ENCODE assay signal across 8 mouse cellular contexts in genomic region chr12:55492184-55492898, GRCm38 (mm10). TPM values are rescaled to one million over a fixed set of nuclear protein-coding genes. Genes with fewer than 3 reads are reported as not detected.
DNase-seq lines count a peak whose midpoint lies in the region; ATAC-seq and TF ChIP-seq lines count a peak whose summit lies in the region.

TSS of gene Nfkbia (minus strand) at chr12:55492647.

- peak within 1 kb of the TSS; percentile 73 for H3K4me2 ChIP-seq in forebrain, embryonic 12.5 days
- peak within 1 kb of the TSS; percentile 90 for H3K4me2 ChIP-seq in heart, embryonic 16.5 days (ENCODE audit: low read depth, low read length)
- H3K4me2 ChIP-seq in liver, embryonic 14.5 days (ENCODE audit: low read depth): peak within 1 kb of the TSS; percentile 91
- peak within 1 kb of the TSS; percentile 81 for H3K4me2 ChIP-seq in stomach, embryonic 15.5 days

- no peaks in the 10 kb centered on the region for H3K27me3 ChIP-seq in E14TG2a.4 (ENCODE audit: insufficient read depth, low read length)
- H3K27me3 ChIP-seq in forebrain, embryonic 12.5 days: no peaks in the 10 kb centered on the region; the same call in 1 of the 2 replicates
- no peaks in the 10 kb centered on the region for H3K27me3 ChIP-seq in heart, embryonic 16.5 days (ENCODE audit: control insufficient read depth, insufficient read depth, low read length)
- H3K27me3 ChIP-seq in liver, embryonic 14.5 days (ENCODE audit: control insufficient read depth, insufficient read depth, low read length): no peaks in the 10 kb centered on the region
- H3K27me3 ChIP-seq in stomach, embryonic 15.5 days (replicated peaks): no peaks in the 10 kb centered on the region

- H3K9me3 ChIP-seq in E14TG2a.4 (ENCODE audit: low read length): no peaks in the 10 kb centered on the region
- no peaks in the 10 kb centered on the region for H3K9me3 ChIP-seq in forebrain, embryonic 12.5 days
- no peaks in the 10 kb centered on the region for H3K9me3 ChIP-seq in heart, embryonic 16.5 days (replicated peaks; ENCODE audit: control insufficient read depth, low read length)
- no peaks in the 10 kb centered on the region for H3K9me3 ChIP-seq in liver, embryonic 14.5 days (ENCODE audit: control insufficient read depth, low read length)
- no peaks in the 10 kb centered on the region for H3K9me3 ChIP-seq in stomach, embryonic 15.5 days

- 0 out of 2 replicates have a peak, but pooled peaks have one; percentile 27 for TF ChIP-seq EP300 in liver, embryonic 14.5 days (IDR thresholded peaks at IDR 0.05; ENCODE audit: low read depth)

- peak; percentile 82 for DNase-seq in c-Kit-positive CD71-positive TER-119-positive erythroid progenitor cells, embryonic 14.5 days (ENCODE audit: low spot score)
- DNase-seq in kidney, postnatal 36 days: peak; percentile 96
- peak; percentile 59 to 83 (median 66) for DNase-seq in liver, embryonic 14.5 days (ENCODE audit: low read depth in 3 of 3, low spot score in 3 of 3)
- peak; percentile 94 for DNase-seq in neural tube, embryonic 10.5 days (ENCODE audit: extremely low spot score, low spot score)

- peaks cover 44% of the 10 kb centered on the region for H3K36me3 ChIP-seq in E14TG2a.4 (ENCODE audit: insufficient read depth, low read length)
- H3K36me3 ChIP-seq in forebrain, embryonic 12.5 days (replicated peaks): peaks cover 28% of the 10 kb centered on the region
- H3K36me3 ChIP-seq in heart, embryonic 16.5 days (ENCODE audit: control insufficient read depth, insufficient read depth): peaks cover 31% of the 10 kb centered on the region
- peaks cover 6% of the 10 kb centered on the region for H3K36me3 ChIP-seq in liver, embryonic 14.5 days (replicated peaks; ENCODE audit: control insufficient read depth, insufficient read depth, low read depth)
- H3K36me3 ChIP-seq in stomach, embryonic 15.5 days: peaks cover 16% of the 10 kb centered on the region

- ATAC-seq in forebrain, embryonic 12.5 days (ENCODE audit: low FRiP score): peak; percentile 92
- peak; percentile 80 for ATAC-seq in heart, embryonic 16.5 days (replicated peaks; ENCODE audit: extremely low read depth, insufficient read depth, low FRiP score)
- peak; percentile 78 for ATAC-seq in liver, embryonic 14.5 days (ENCODE audit: insufficient read depth)
- peak; percentile 80 for ATAC-seq in stomach, embryonic 15.5 days (ENCODE audit: insufficient read depth, low FRiP score, low read depth)

- peaks cover 83% of the 10 kb centered on the region for H3K4me1 ChIP-seq in E14TG2a.4 (replicated peaks; ENCODE audit: low read depth, low read length)
- H3K4me1 ChIP-seq in forebrain, embryonic 12.5 days: peaks cover 25% of the 10 kb centered on the region
- peaks cover 24% of the 10 kb centered on the region for H3K4me1 ChIP-seq in heart, embryonic 16.5 days (ENCODE audit: control insufficient read depth, insufficient read depth, low read length)
- peaks cover 5 to 22% of the 10 kb centered on the region in 2 experiments for H3K4me1 ChIP-seq in liver, embryonic 14.5 days (replicated peaks; ENCODE audit: control insufficient read depth in 2 of 2, insufficient read depth in 2 of 2, low read length in 1 of 2)
- H3K4me1 ChIP-seq in stomach, embryonic 15.5 days: peaks cover 25% of the 10 kb centered on the region; the same call in 1 of the 2 replicates

- H3K9ac ChIP-seq in forebrain, embryonic 12.5 days: peak within 1 kb of the TSS; percentile 92
- peak within 1 kb of the TSS; percentile 97 for H3K9ac ChIP-seq in heart, embryonic 16.5 days (ENCODE audit: low read length)
- H3K9ac ChIP-seq in liver, embryonic 14.5 days (replicated peaks): peak within 1 kb of the TSS; percentile 89
- peak within 1 kb of the TSS; percentile 95 for H3K9ac ChIP-seq in stomach, embryonic 15.5 days

- no peak for TF ChIP-seq CTCF in E14TG2a.4 (conservative IDR thresholded peaks at IDR 0.05; ENCODE audit: low read length)
- TF ChIP-seq CTCF in liver, embryonic 14.5 days (IDR thresholded peaks at IDR 0.05; ENCODE audit: low read depth): peak; percentile 43

- WGBS in forebrain, embryonic 12.5 days: 0% methylated on average over 55 of the region's 58 CpGs
- WGBS in heart, embryonic 16.5 days: under 1% methylated on average over 45 of the region's 58 CpGs
- WGBS in liver, embryonic 14.5 days (ENCODE audit: insufficient replicate concordance): under 1% methylated on average over 42 of the region's 58 CpGs
- WGBS in stomach, embryonic 15.5 days: under 1% methylated on average over 51 of the region's 58 CpGs

- peak within 1 kb of the TSS; percentile 99 for H3K27ac ChIP-seq in forebrain, embryonic 12.5 days
- H3K27ac ChIP-seq in heart, embryonic 16.5 days (ENCODE audit: low read length): peak within 1 kb of the TSS; percentile 100
- peak within 1 kb of the TSS; percentile 76 for H3K27ac ChIP-seq in liver, embryonic 14.5 days
- H3K27ac ChIP-seq in stomach, embryonic 15.5 days: peak within 1 kb of the TSS; percentile 100

- H3K4me3 ChIP-seq in E14TG2a.4 (replicated peaks; ENCODE audit: low read length): peak within 1 kb of the TSS; percentile 96
- H3K4me3 ChIP-seq in forebrain, embryonic 12.5 days (replicated peaks): peak within 1 kb of the TSS; percentile 89
- peak within 1 kb of the TSS; percentile 81 for H3K4me3 ChIP-seq in heart, embryonic 16.5 days (ENCODE audit: low read length)
- H3K4me3 ChIP-seq in liver, embryonic 14.5 days (ENCODE audit: insufficient read depth in 1 of 2, low read depth in 2 of 2, low read length in 2 of 2): peak within 1 kb of the TSS; percentile 71 to 93
- H3K4me3 ChIP-seq in stomach, embryonic 15.5 days (replicated peaks): peak within 1 kb of the TSS; percentile 87

RNA-seq across cellular contexts. Expression of gene Nfkbia, which starts in this region (rescaled TPM):
- 36.4 and 39.6 TPM in 2 replicates for polyA plus RNA-seq in forebrain, embryonic 12.5 days (2016; fragmentation: Nextera tagmentation; extraction: Ambion mirVana)
- polyA plus RNA-seq in heart, embryonic 16.5 days (2015; fragmentation: Nextera tagmentation; extraction: Ambion mirVana): 80.8 and 85.9 TPM in 2 replicates
- polyA plus RNA-seq in liver, embryonic 14.5 days (2012; rRNA removed): 8.1 and 8.8 TPM in 2 replicates
- polyA plus RNA-seq in liver, embryonic 14.5 days (2014; fragmentation: Nextera tagmentation; extraction: Ambion mirVana): 11.8 and 12.4 TPM in 2 replicates
- polyA plus RNA-seq in stomach, embryonic 15.5 days (2015; fragmentation: Nextera tagmentation; extraction: Ambion mirVana): 78.4 and 81.8 TPM in 2 replicates

Comparison
In these comparisons a context has a peak if more than half of its experiments do, and no peak if none do; other contexts are left out.
1. Peak in every context shown above with its lines: DNase-seq, ATAC-seq, H3K4me3 ChIP-seq and H3K27ac ChIP-seq.